Mouse (Mus musculus) B cell, adult 2 months (primary cell): ENCODE measurements around the gene Adrb1.
"Not testable (repeated sequence)": the region's sequence is repeated elsewhere in the genome, so short reads cannot be mapped to it uniquely, and the experiment has no call there.

ENCODE experiments used
- DNase-seq, 2 experiments: peaks; one replicate each; pipeline ENCODE4 v3.0.0; 2022

Gene Adrb1

GRCm38 (mm10) chr19:56750709-56751108 is 28.7 kb downstream of the Adrb1 start:
- no peak for DNase-seq

GRCm38 (mm10) chr19:56754456-56754855 is 32.5 kb downstream of the Adrb1 start:
- not testable (repeated sequence) for DNase-seq

GRCm38 (mm10) chr19:56756412-56756811 is 34.4 kb downstream of the Adrb1 start:
- peak; percentile 37 for DNase-seq

- DNase-seq = no peak
These were observed 36.3 kb downstream of the Adrb1 start for GRCm38 (mm10) chr19:56758311-56758710.

- no peak for DNase-seq
These were observed 37.7 kb downstream of the Adrb1 start for GRCm38 (mm10) chr19:56759740-56760139.

- DNase-seq = no peak
These were observed 38.4 kb downstream of the Adrb1 start for GRCm38 (mm10) chr19:56760306-56760940.

GRCm38 (mm10) chr19:56761096-56761495 is 39.1 kb downstream of the Adrb1 start:
- no peak for DNase-seq

- no peak for DNase-seq
These were observed 39.7 kb downstream of the Adrb1 start for GRCm38 (mm10) chr19:56761727-56762126.

GRCm38 (mm10) chr19:56762686-56763085 is 40.7 kb downstream of the Adrb1 start:
- no peak for DNase-seq

GRCm38 (mm10) chr19:56769024-56769423 is 47.0 kb downstream of the Adrb1 start:
- DNase-seq = no peak

- DNase-seq = peak; percentile 37
These were observed 50.2 kb downstream of the Adrb1 start for GRCm38 (mm10) chr19:56772158-56772557.

GRCm38 (mm10) chr19:56773393-56773971 is 51.5 kb downstream of the Adrb1 start:
- peak; percentile 20 to 23 for DNase-seq

- DNase-seq = peak; percentile 61 to 62
These were observed 52.5 kb downstream of the Adrb1 start for GRCm38 (mm10) chr19:56774408-56774962.

- no peak for DNase-seq
These were observed 53.2 kb downstream of the Adrb1 start for GRCm38 (mm10) chr19:56774971-56775892.

GRCm38 (mm10) chr19:56775893-56776718 is 54.1 kb downstream of the Adrb1 start:
- DNase-seq = peak in 1 of 2 experiments; percentile 12

- DNase-seq = peak; percentile 45 to 48
These were observed 54.9 kb downstream of the Adrb1 start for GRCm38 (mm10) chr19:56776719-56777382.

GRCm38 (mm10) chr19:56778532-56778931 is 56.5 kb downstream of the Adrb1 start:
- DNase-seq = not testable (repeated sequence)
